Mouse (Mus musculus) large intestine, adult 2 months (tissue): Measurements from ENCODE around the gene Clip3. TPM values are rescaled to one million over a fixed set of nuclear protein-coding genes. Genes with fewer than 3 reads are reported as not detected.

Experiments used
- polyA plus RNA-seq: library from polyadenylated mRNA; depleted of rRNA; stranded (reverse); fragments of >200 nt; gene quantifications from 2 replicates; pipeline ENCODE4 v1.2.3, GENCODE M21; 2012; rRNA removed

Gene Clip3
- polyA plus RNA-seq, 1 experiment, result 4.0 TPM

Other genes starting within 250 kb of the Clip3 start
- 1.1 and 2.5 TPM in 2 replicates for gene Zfp14, start 240.3 kb upstream of the Clip3 start, polyA plus RNA-seq
- gene Zfp82, start 218.8 kb upstream of the Clip3 start, polyA plus RNA-seq, result 0.25 and 0.35 TPM in 2 replicates
- gene Gm26920, start 201.3 kb upstream of the Clip3 start, polyA plus RNA-seq, result 0.25 TPM in 1 of 2 replicates, not detected in the other
- 1.0 and 1.2 TPM in 2 replicates for gene Zfp566, start 201.2 kb upstream of the Clip3 start, polyA plus RNA-seq
- 11.4 and 12.5 TPM in 2 replicates for gene Zfp260, start 197.0 kb upstream of the Clip3 start, polyA plus RNA-seq
- 0.20 and 1.2 TPM in 2 replicates for gene Zfp382, start 169.8 kb upstream of the Clip3 start, polyA plus RNA-seq
- 8.8 and 11.3 TPM in 2 replicates for gene Zfp146, start 122.0 kb upstream of the Clip3 start, polyA plus RNA-seq
- 90.2 and 179 TPM in 2 replicates for gene Cox7a1, start 107.6 kb upstream of the Clip3 start, polyA plus RNA-seq
- gene Capns1, start 92.9 kb upstream of the Clip3 start, polyA plus RNA-seq, result 636 and 641 TPM in 2 replicates
- gene Polr2i, start 59.8 kb upstream of the Clip3 start, polyA plus RNA-seq, result 100 and 106 TPM in 2 replicates
- 56.3 and 57.3 TPM in 2 replicates for gene Tbcb, start 59.5 kb upstream of the Clip3 start, polyA plus RNA-seq
- gene Ovol3, start 56.0 kb upstream of the Clip3 start, polyA plus RNA-seq, result 0.18 TPM in 1 of 2 replicates, not detected in the other
- 0.15 TPM in 1 of 2 replicates, not detected in the other for gene Thap8, start 11.6 kb upstream of the Clip3 start, polyA plus RNA-seq
- gene Wdr62, start 11.3 kb upstream of the Clip3 start, polyA plus RNA-seq, result 14.0 and 16.5 TPM in 2 replicates
- gene Alkbh6, start 17.0 kb downstream of the Clip3 start, polyA plus RNA-seq, result 81.0 and 96.8 TPM in 2 replicates
- 18.4 and 23.2 TPM in 2 replicates for gene Syne4, start 23.1 kb downstream of the Clip3 start, polyA plus RNA-seq
- gene E130208F15Rik, start 30.0 kb downstream of the Clip3 start, polyA plus RNA-seq, result 0.31 and 0.74 TPM in 2 replicates
- gene Sdhaf1, start 32.2 kb downstream of the Clip3 start, polyA plus RNA-seq, result 12.1 and 13.9 TPM in 2 replicates
- 12.7 and 13.1 TPM in 2 replicates for gene Lrfn3, start 71.0 kb downstream of the Clip3 start, polyA plus RNA-seq
- 109 and 121 TPM in 2 replicates for gene Tyrobp, start 122.0 kb downstream of the Clip3 start, polyA plus RNA-seq
- 18.0 and 22.2 TPM in 2 replicates for gene Hcst, start 128.1 kb downstream of the Clip3 start, polyA plus RNA-seq
- 8.6 and 9.0 TPM in 2 replicates for gene Nfkbid, start 130.0 kb downstream of the Clip3 start, polyA plus RNA-seq
- 54.6 and 86.3 TPM in 2 replicates for gene Aplp1, start 153.8 kb downstream of the Clip3 start, polyA plus RNA-seq
- gene Kirrel2, start 166.0 kb downstream of the Clip3 start, polyA plus RNA-seq, result 0.06 and 0.08 TPM in 2 replicates
- gene Nphs1, start 166.6 kb downstream of the Clip3 start, polyA plus RNA-seq, result 0.17 and 0.18 TPM in 2 replicates
- gene Prodh2, start 201.9 kb downstream of the Clip3 start, polyA plus RNA-seq, result 1.6 and 7.7 TPM in 2 replicates
- 5.1 and 9.4 TPM in 2 replicates for gene Arhgap33, start 243.3 kb downstream of the Clip3 start, polyA plus RNA-seq